Mouse (Mus musculus): ENCODE measurements at regions not wholly inside any gene's neighbourhood (a gene's known extent, or its start where the extent isn't known, plus 50 kb on each side); places are given as distances from the start of the nearest gene placed in this dataset.
"Not testable (repeated sequence)": the region's sequence is repeated elsewhere in the genome, so short reads cannot be mapped to it uniquely, and the experiment has no call there.

DNA sequence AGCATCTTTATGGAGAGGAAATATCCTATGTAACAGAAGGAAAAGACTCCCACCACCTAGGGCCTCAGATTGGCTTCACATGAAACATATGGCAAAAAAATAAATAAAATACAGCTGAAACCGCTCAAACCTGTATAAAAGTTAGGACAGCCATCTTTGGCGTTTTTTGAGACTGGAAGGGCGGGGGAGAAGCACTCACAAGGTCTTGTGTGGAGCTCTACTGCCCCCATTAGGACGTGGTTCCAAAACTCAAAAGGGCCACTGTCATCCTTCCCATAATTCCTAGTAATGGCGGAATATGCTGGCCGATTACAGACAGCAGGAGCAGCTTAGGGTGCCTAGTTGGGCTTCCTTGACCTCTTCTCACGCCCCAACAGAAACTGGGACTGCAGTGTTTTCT is 148.5 kb upstream of the Olfr1324 start:
- H3K4me2 ChIP-seq (ENCODE audit: low read depth, low read length) = no peak overlapping the region
- no peak overlapping the region for H3K4me3 ChIP-seq (ENCODE audit: low read length)
- no peaks in the 10 kb centered on the region for H3K9me3 ChIP-seq (ENCODE audit: low read length)
- no peak overlapping the region for H3K9ac ChIP-seq (replicated peaks; ENCODE audit: low read length)
- H3K27ac ChIP-seq = peak overlapping the region; percentile 51; the same call in 1 of the 2 replicates
- WGBS = 47% methylated on average over 7 of the region's 7 CpGs
- peak; percentile 69 for TF ChIP-seq CTCF (IDR thresholded peaks at IDR 0.05; ENCODE audit: low read depth)
- H3K4me1 ChIP-seq (ENCODE audit: insufficient read depth, low read length) = no peaks in the 10 kb centered on the region
- ATAC-seq (peak; percentile 53), DNase-seq (ENCODE audit: low spot score) (peak; percentile 76)
- H3K36me3 ChIP-seq (ENCODE audit: insufficient read depth, low read length) = no peaks in the 10 kb centered on the region
- H3K27me3 ChIP-seq (ENCODE audit: insufficient read depth, low read length) = no peaks in the 10 kb centered on the region

- H3K4me1 ChIP-seq (ENCODE audit: insufficient read depth, low read length); H3K9ac ChIP-seq (replicated peaks; ENCODE audit: low read length); H3K27me3 ChIP-seq (ENCODE audit: insufficient read depth, low read length); H3K36me3 ChIP-seq (ENCODE audit: insufficient read depth, low read length); H3K4me2 ChIP-seq (ENCODE audit: low read depth, low read length); H3K9me3 ChIP-seq (ENCODE audit: low read length): not testable (repeated sequence)
- peak; percentile 70 for ATAC-seq
- TF ChIP-seq CTCF (IDR thresholded peaks at IDR 0.05; ENCODE audit: low read depth) = peak; percentile 68
- peak; percentile 80 for DNase-seq (ENCODE audit: low spot score)
- WGBS = 59% methylated on average over 14 of the region's 14 CpGs
- Histone ChIP-seq H3K4me3 (ENCODE audit: low read length) (peak overlapping the region; percentile 19), H3K27ac (0 out of 2 replicates have a peak overlapping the region, but pooled peaks have one; percentile 41)
Observed at GRCm38 (mm10) chrX:50572191-50573095, 144.1 kb upstream of the Olfr1324 start.

DNA sequence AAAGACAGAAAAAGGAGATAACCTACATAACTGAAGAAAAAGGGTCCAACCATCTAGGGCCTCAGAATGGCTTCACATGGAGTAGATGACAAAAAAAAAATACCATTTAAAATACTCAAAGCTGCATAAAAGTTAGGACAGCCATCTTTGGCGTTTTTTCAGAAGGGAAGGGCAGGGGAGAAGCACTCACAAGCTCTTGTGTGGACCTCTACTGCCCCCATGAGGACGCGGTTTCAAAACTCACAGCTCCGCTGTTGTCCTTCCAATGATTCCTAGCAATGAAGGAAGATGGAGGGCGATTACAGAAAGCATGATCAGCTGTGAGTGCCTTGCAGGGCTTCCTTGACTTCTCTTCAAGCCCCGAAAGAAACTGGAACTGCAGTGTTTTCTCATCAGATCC is 140.8 kb upstream of the Olfr1324 start:
- Histone ChIP-seq H3K27me3 (ENCODE audit: insufficient read depth, low read length) (no peaks in the 10 kb centered on the region), H3K36me3 (ENCODE audit: insufficient read depth, low read length) (no peaks in the 10 kb centered on the region), H3K4me1 (ENCODE audit: insufficient read depth, low read length) (no peaks in the 10 kb centered on the region), H3K27ac (no peak overlapping the region), H3K4me3 (ENCODE audit: low read length) (no peak overlapping the region), H3K9me3 (ENCODE audit: low read length) (no peaks in the 10 kb centered on the region), H3K4me2 (ENCODE audit: low read depth, low read length) (no peak overlapping the region), H3K9ac (replicated peaks; ENCODE audit: low read length) (no peak overlapping the region)
- TF ChIP-seq CTCF (IDR thresholded peaks at IDR 0.05; ENCODE audit: low read depth) = peak; percentile 62
- peak; percentile 74 for DNase-seq (ENCODE audit: low spot score)
- ATAC-seq = no peak
- WGBS = 62% methylated on average over 6 of the region's 6 CpGs

GRCm38 (mm10) chrX:50566345-50566744 is 138.0 kb upstream of the Olfr1324 start:
- no peak for ATAC-seq
- H3K27ac ChIP-seq = no peak overlapping the region
- H3K9ac ChIP-seq (replicated peaks; ENCODE audit: low read length) = no peak overlapping the region
- H3K4me1 ChIP-seq (ENCODE audit: insufficient read depth, low read length) = no peaks in the 10 kb centered on the region
- no peak overlapping the region for H3K4me3 ChIP-seq (ENCODE audit: low read length)
- DNase-seq (ENCODE audit: low spot score) = peak; percentile 70
- H3K4me2 ChIP-seq (ENCODE audit: low read depth, low read length) = no peak overlapping the region
- H3K9me3 ChIP-seq (ENCODE audit: low read length) = no peaks in the 10 kb centered on the region
- peak; percentile 73 for TF ChIP-seq CTCF (IDR thresholded peaks at IDR 0.05; ENCODE audit: low read depth)
- H3K36me3 ChIP-seq (ENCODE audit: insufficient read depth, low read length) = no peaks in the 10 kb centered on the region
- H3K27me3 ChIP-seq (ENCODE audit: insufficient read depth, low read length) = no peaks in the 10 kb centered on the region
- 51% methylated on average over 5 of the region's 5 CpGs for WGBS

DNA sequence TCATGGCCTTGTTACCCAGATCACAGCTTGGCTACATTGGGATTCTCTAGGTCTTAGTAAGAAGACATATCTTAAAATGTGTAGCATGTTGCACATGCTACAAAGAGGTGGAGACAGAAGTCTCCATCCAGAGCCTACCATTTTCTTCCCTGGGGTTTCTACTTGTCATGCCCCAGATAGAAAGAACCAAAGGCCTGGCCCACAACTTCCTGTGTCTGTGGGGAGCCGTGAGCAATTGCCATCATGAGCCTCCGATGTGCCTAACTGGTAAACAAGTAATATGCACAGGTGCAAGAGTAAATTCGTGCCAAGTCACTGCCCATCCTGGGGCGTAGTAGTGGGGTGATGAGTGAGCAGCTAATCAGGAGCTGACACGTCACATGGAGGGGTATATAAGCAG is 136.7 kb upstream of the Olfr1324 start:
- not testable (repeated sequence) for H3K27ac ChIP-seq; H3K27me3 ChIP-seq (ENCODE audit: insufficient read depth, low read length); ATAC-seq; H3K4me2 ChIP-seq (ENCODE audit: low read depth, low read length); H3K9me3 ChIP-seq (ENCODE audit: low read length); H3K36me3 ChIP-seq (ENCODE audit: insufficient read depth, low read length); H3K4me3 ChIP-seq (ENCODE audit: low read length); H3K4me1 ChIP-seq (ENCODE audit: insufficient read depth, low read length); DNase-seq (ENCODE audit: low spot score); H3K9ac ChIP-seq (replicated peaks; ENCODE audit: low read length)
- WGBS = 85% methylated on average over 5 of the region's 5 CpGs

- H3K4me3 ChIP-seq (ENCODE audit: low read length) = no peak overlapping the region
- WGBS = 48% methylated on average over 2 of the region's 2 CpGs
- no peaks in the 10 kb centered on the region for H3K4me1 ChIP-seq (ENCODE audit: insufficient read depth, low read length)
- ATAC-seq (peak; percentile 63), DNase-seq (ENCODE audit: low spot score) (peak; percentile 64)
- peak; percentile 59 for TF ChIP-seq CTCF (IDR thresholded peaks at IDR 0.05; ENCODE audit: low read depth)
- no peak overlapping the region for H3K4me2 ChIP-seq (ENCODE audit: low read depth, low read length)
- no peak overlapping the region for H3K9ac ChIP-seq (replicated peaks; ENCODE audit: low read length)
- H3K27me3 ChIP-seq (ENCODE audit: insufficient read depth, low read length) = no peaks in the 10 kb centered on the region
- H3K27ac ChIP-seq = no peak overlapping the region
- H3K9me3 ChIP-seq (ENCODE audit: low read length) = no peaks in the 10 kb centered on the region
- no peaks in the 10 kb centered on the region for H3K36me3 ChIP-seq (ENCODE audit: insufficient read depth, low read length)
Observed at GRCm38 (mm10) chrX:50560915-50561314, 132.6 kb upstream of the Olfr1324 start.

GRCm38 (mm10) chrX:50550297-50550696 is 122.0 kb upstream of the Olfr1324 start:
- Histone ChIP-seq H3K4me1 (ENCODE audit: insufficient read depth, low read length) (no peaks in the 10 kb centered on the region), H3K9ac (replicated peaks; ENCODE audit: low read length) (no peak overlapping the region), H3K4me2 (ENCODE audit: low read depth, low read length) (peak overlapping the region; percentile 49), H3K36me3 (ENCODE audit: insufficient read depth, low read length) (no peaks in the 10 kb centered on the region), H3K27me3 (ENCODE audit: insufficient read depth, low read length) (no peaks in the 10 kb centered on the region), H3K9me3 (ENCODE audit: low read length) (no peaks in the 10 kb centered on the region), H3K4me3 (ENCODE audit: low read length) (peak overlapping the region; percentile 33), H3K27ac (no peak overlapping the region)
- 35% methylated on average over 10 of the region's 10 CpGs for WGBS
- peak; percentile 68 for DNase-seq (ENCODE audit: low spot score)
- no peak for ATAC-seq
- peak; percentile 53 for TF ChIP-seq CTCF (IDR thresholded peaks at IDR 0.05; ENCODE audit: low read depth)
